In genomic region chr1:132317894-132318863, GRCm38 (mm10) we compare ENCODE assay signal across 8 mouse cellular contexts. TPM values are rescaled to one million over a fixed set of nuclear protein-coding genes. Genes with fewer than 3 reads are reported as not detected.
DNase-seq lines count a peak whose midpoint lies in the region; ATAC-seq lines count a peak whose summit lies in the region.

No protein-coding gene starts in this region.

- peaks cover 46% of the 10 kb centered on the region for H3K4me1 ChIP-seq in kidney, embryonic 15.5 days
- peaks cover 25% of the 10 kb centered on the region for H3K4me1 ChIP-seq in embryonic facial prominence, embryonic 12.5 days
- H3K4me1 ChIP-seq in intestine, embryonic 16.5 days (ENCODE audit: control insufficient read depth, insufficient read depth, low read length), result peaks cover 56% of the 10 kb centered on the region
- peaks cover 66% of the 10 kb centered on the region for H3K4me1 ChIP-seq in neural tube, embryonic 12.5 days

- 42% methylated on average over 8 of the region's 8 CpGs for WGBS in kidney, embryonic 15.5 days
- 61% methylated on average over 8 of the region's 8 CpGs for WGBS in embryonic facial prominence, embryonic 12.5 days
- 46% methylated on average over 8 of the region's 8 CpGs for WGBS in intestine, embryonic 16.5 days
- 35% methylated on average over 8 of the region's 8 CpGs for WGBS in neural tube, embryonic 12.5 days

- no peak overlapping the region for H3K9ac ChIP-seq in kidney, embryonic 15.5 days
- H3K9ac ChIP-seq in embryonic facial prominence, embryonic 12.5 days, result no peak overlapping the region
- H3K9ac ChIP-seq in intestine, embryonic 16.5 days (ENCODE audit: low read depth, low read length), result peak overlapping the region; percentile 23; the same call in 1 of the 2 replicates
- H3K9ac ChIP-seq in neural tube, embryonic 12.5 days, result peak overlapping the region; percentile 80

- no peak for DNase-seq in kidney, postnatal 4 days
- no peak for DNase-seq in adrenal gland, adult 8-10 months
- DNase-seq in urinary bladder, postnatal 10 days (ENCODE audit: low spot score), result no peak
- no peak for DNase-seq in adipocyte (ENCODE audit: low spot score)

- H3K36me3 ChIP-seq in kidney, embryonic 15.5 days, result no peaks in the 10 kb centered on the region
- no peaks in the 10 kb centered on the region for H3K36me3 ChIP-seq in embryonic facial prominence, embryonic 12.5 days
- H3K36me3 ChIP-seq in intestine, embryonic 16.5 days (ENCODE audit: control insufficient read depth, insufficient read depth, low read length), result no peaks in the 10 kb centered on the region
- H3K36me3 ChIP-seq in neural tube, embryonic 12.5 days, result no peaks in the 10 kb centered on the region; the same call in 1 of the 2 replicates

- ATAC-seq in kidney, embryonic 15.5 days (replicated peaks; ENCODE audit: low FRiP score), result no peak
- ATAC-seq in embryonic facial prominence, embryonic 12.5 days (ENCODE audit: insufficient number of reproducible peaks, insufficient read depth, low FRiP score, low TSS enrichment), result no peak
- ATAC-seq in intestine, embryonic 16.5 days, result no peak
- ATAC-seq in neural tube, embryonic 12.5 days (ENCODE audit: low FRiP score, low read depth), result no peak

- peak overlapping the region; percentile 1; the same call in 1 of the 2 replicates for H3K4me2 ChIP-seq in kidney, embryonic 15.5 days
- peak overlapping the region; percentile 97 for H3K4me2 ChIP-seq in embryonic facial prominence, embryonic 12.5 days (replicated peaks)
- H3K4me2 ChIP-seq in intestine, embryonic 16.5 days (ENCODE audit: low read depth, low read length), result peak overlapping the region; percentile 95
- H3K4me2 ChIP-seq in neural tube, embryonic 12.5 days (replicated peaks), result peak overlapping the region; percentile 89

- H3K27ac ChIP-seq in kidney, embryonic 15.5 days, result no peak overlapping the region
- 0 out of 2 replicates have a peak overlapping the region, but pooled peaks have one; percentile 36 for H3K27ac ChIP-seq in embryonic facial prominence, embryonic 12.5 days
- peak overlapping the region; percentile 52 for H3K27ac ChIP-seq in intestine, embryonic 16.5 days (ENCODE audit: low read length)
- peak overlapping the region; percentile 54; the same call in 1 of the 2 replicates for H3K27ac ChIP-seq in neural tube, embryonic 12.5 days

- no peaks in the 10 kb centered on the region for H3K9me3 ChIP-seq in kidney, embryonic 15.5 days (replicated peaks)
- no peaks in the 10 kb centered on the region for H3K9me3 ChIP-seq in embryonic facial prominence, embryonic 12.5 days
- H3K9me3 ChIP-seq in intestine, embryonic 16.5 days (ENCODE audit: control insufficient read depth, low read length), result no peaks in the 10 kb centered on the region
- no peaks in the 10 kb centered on the region for H3K9me3 ChIP-seq in neural tube, embryonic 12.5 days

- H3K4me3 ChIP-seq in kidney, embryonic 15.5 days (replicated peaks), result no peak overlapping the region
- no peak overlapping the region for H3K4me3 ChIP-seq in embryonic facial prominence, embryonic 12.5 days
- no peak overlapping the region for H3K4me3 ChIP-seq in intestine, embryonic 16.5 days (ENCODE audit: low read length)
- H3K4me3 ChIP-seq in neural tube, embryonic 12.5 days, result peak overlapping the region; percentile 70

- peaks cover 26% of the 10 kb centered on the region for H3K27me3 ChIP-seq in kidney, embryonic 15.5 days
- H3K27me3 ChIP-seq in embryonic facial prominence, embryonic 12.5 days, result peaks cover 38% of the 10 kb centered on the region
- 0 out of 2 replicates have a peak, but pooled peaks cover 7% of the 10 kb centered on the region for H3K27me3 ChIP-seq in intestine, embryonic 16.5 days (replicated peaks; ENCODE audit: control insufficient read depth, insufficient read depth, low read length)
- no peaks in the 10 kb centered on the region for H3K27me3 ChIP-seq in neural tube, embryonic 12.5 days (replicated peaks)

RNA-seq across cellular contexts. Expression of gene Nuak2, which starts 2.3 kb away (rescaled TPM):
- polyA plus RNA-seq in kidney, embryonic 15.5 days (2015; fragmentation: Nextera tagmentation; extraction: Ambion mirVana), result 3.6 and 3.8 TPM in 2 replicates
- polyA plus RNA-seq in embryonic facial prominence, embryonic 12.5 days (2016; fragmentation: Nextera tagmentation; extraction: Ambion mirVana), result 6.3 TPM in 2 replicates
- 4.6 and 5.6 TPM in 2 replicates for polyA plus RNA-seq in intestine, embryonic 16.5 days (2015; fragmentation: Nextera tagmentation; extraction: Ambion mirVana)
- polyA plus RNA-seq in neural tube, embryonic 12.5 days (2016; fragmentation: Nextera tagmentation; extraction: Ambion mirVana), result 21.8 and 22.8 TPM in 2 replicates
- total RNA-seq in adrenal gland, adult 8-10 months (2022), result 10 to 100 TPM in 1 of 4 experiments, 1 to 10 TPM in 3; 3.8 to 11.9 (median 5.2) TPM

RNA-seq across cellular contexts. Expression of gene Klhdc8a, which starts 19.8 kb away (rescaled TPM):
- 1.2 and 1.6 TPM in 2 replicates for polyA plus RNA-seq in kidney, embryonic 15.5 days (2015; fragmentation: Nextera tagmentation; extraction: Ambion mirVana)
- 0.47 and 0.87 TPM in 2 replicates for polyA plus RNA-seq in embryonic facial prominence, embryonic 12.5 days (2016; fragmentation: Nextera tagmentation; extraction: Ambion mirVana)
- 0.09 and 0.33 TPM in 2 replicates for polyA plus RNA-seq in intestine, embryonic 16.5 days (2015; fragmentation: Nextera tagmentation; extraction: Ambion mirVana)
- 3.3 and 4.0 TPM in 2 replicates for polyA plus RNA-seq in neural tube, embryonic 12.5 days (2016; fragmentation: Nextera tagmentation; extraction: Ambion mirVana)
- total RNA-seq in adrenal gland, adult 8-10 months (2022), result 100 to 1,000 TPM; 161 to 353 (median 258) TPM

Comparison
In these comparisons a context has a peak if more than half of its experiments do, and no peak if none do; other contexts are left out.
1. H3K4me2 ChIP-seq: peak in every context shown above with its lines; median percentile 97 in embryonic facial prominence, embryonic 12.5 days; 95 in intestine, embryonic 16.5 days; 89 in neural tube, embryonic 12.5 days; 1 in kidney, embryonic 15.5 days.
2. H3K9ac ChIP-seq: peak in intestine, embryonic 16.5 days (single experiment) and neural tube, embryonic 12.5 days (single experiment); none in kidney, embryonic 15.5 days (single experiment) and embryonic facial prominence, embryonic 12.5 days (single experiment).